Mouse (Mus musculus): Measurements from ENCODE around the gene 2510009E07Rik. TPM values are rescaled to one million over a fixed set of nuclear protein-coding genes. Genes with fewer than 3 reads are reported as not detected.

Gene 2510009E07Rik
- polyA plus RNA-seq, 1 experiment from 2014 or later: 8.7 TPM

DNA sequence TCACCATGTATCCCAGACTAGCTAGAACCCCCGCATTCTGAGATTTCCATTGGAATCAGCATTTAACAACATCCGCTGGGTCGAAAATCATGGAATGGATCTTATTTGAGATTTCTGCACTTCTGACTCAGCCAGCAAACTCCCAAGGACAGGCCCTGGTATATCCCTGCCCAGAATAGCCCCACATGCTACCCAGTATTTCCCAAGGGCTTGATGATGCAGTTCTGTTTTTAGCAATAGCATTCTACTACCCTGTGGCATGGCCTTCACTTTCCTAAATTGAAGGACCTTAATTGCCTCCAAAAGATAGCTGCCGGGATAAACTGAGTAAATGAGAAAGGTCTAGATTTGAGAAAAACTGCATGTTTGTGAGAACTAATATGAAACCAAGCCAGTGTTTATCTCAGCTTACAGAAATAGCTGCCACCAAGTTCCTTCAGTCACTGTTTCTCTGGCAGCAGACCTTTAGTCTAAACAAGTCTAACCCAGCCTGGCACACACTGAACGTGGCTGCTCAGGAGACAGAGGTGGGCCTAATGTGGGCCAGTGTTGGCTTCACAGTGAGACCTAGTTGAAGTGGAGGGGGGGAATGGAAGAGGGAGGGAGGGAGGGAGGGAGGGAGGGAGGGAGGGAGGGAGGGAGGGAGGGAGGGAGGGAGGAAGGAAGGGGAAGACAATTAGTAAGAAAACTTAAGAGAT, 58.2 kb downstream of the 2510009E07Rik start:
- ATAC-seq: no peak
- 79% methylated on average over 5 of the region's 5 CpGs for WGBS

DNA sequence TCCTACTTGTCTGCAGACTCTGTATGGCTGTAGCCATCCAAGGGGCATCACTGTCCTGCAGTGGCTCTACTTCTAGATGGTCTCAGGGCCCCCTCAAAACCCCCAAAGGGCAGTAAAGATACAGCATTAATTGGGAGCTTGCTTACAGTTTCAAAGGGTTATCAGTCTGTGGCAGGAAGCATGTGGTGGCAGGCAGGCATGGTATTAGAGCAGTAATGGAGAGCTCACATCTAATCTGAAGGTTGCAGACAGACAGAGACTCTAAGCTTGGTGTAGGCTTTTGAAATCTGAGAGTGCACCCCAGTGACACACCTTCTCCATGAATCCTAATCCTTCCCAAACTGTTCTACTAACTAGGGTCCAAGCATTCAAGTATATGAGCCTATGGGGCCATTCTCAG, 60.0 kb downstream of the 2510009E07Rik start:
- Histone ChIP-seq H3K36me3 (ENCODE audit: control insufficient read depth, insufficient read depth) (no peaks in the 10 kb centered on the region), H3K27me3 (replicated peaks; ENCODE audit: control insufficient read depth, insufficient read depth, low read length) (no peaks in the 10 kb centered on the region), H3K27ac (ENCODE audit: low read depth, low read length) (no peak overlapping the region), H3K4me1 (replicated peaks; ENCODE audit: control insufficient read depth, insufficient read depth, low read length) (no peaks in the 10 kb centered on the region), H3K9me3 (ENCODE audit: control insufficient read depth) (no peaks in the 10 kb centered on the region), H3K9ac (ENCODE audit: low read depth, low read length) (no peak overlapping the region), H3K4me2 (replicated peaks; ENCODE audit: low read depth) (no peak overlapping the region), H3K4me3 (ENCODE audit: low read depth, low read length) (no peak overlapping the region)
- ATAC-seq: no peak
- no peak for TF ChIP-seq CTCF (IDR thresholded peaks at IDR 0.05; ENCODE audit: low read depth)

More for the DNA sequence above, 58.2 kb downstream of the 2510009E07Rik start:
- no peak overlapping the region for H3K4me3 ChIP-seq (ENCODE audit: low read depth, low read length)
- H3K9me3 ChIP-seq (ENCODE audit: control insufficient read depth): no peaks in the 10 kb centered on the region
- no peak for TF ChIP-seq CTCF (IDR thresholded peaks at IDR 0.05; ENCODE audit: low read depth)
- no peak overlapping the region for H3K4me2 ChIP-seq (replicated peaks; ENCODE audit: low read depth)
- H3K9ac ChIP-seq (ENCODE audit: low read depth, low read length): no peak overlapping the region
- H3K27ac ChIP-seq (ENCODE audit: low read depth, low read length): no peak overlapping the region
- H3K36me3 ChIP-seq (ENCODE audit: control insufficient read depth, insufficient read depth): no peaks in the 10 kb centered on the region; the same call in 1 of the 2 replicates
- H3K4me1 ChIP-seq (replicated peaks; ENCODE audit: control insufficient read depth, insufficient read depth, low read length): no peaks in the 10 kb centered on the region
- H3K27me3 ChIP-seq (replicated peaks; ENCODE audit: control insufficient read depth, insufficient read depth, low read length): no peaks in the 10 kb centered on the region

DNA sequence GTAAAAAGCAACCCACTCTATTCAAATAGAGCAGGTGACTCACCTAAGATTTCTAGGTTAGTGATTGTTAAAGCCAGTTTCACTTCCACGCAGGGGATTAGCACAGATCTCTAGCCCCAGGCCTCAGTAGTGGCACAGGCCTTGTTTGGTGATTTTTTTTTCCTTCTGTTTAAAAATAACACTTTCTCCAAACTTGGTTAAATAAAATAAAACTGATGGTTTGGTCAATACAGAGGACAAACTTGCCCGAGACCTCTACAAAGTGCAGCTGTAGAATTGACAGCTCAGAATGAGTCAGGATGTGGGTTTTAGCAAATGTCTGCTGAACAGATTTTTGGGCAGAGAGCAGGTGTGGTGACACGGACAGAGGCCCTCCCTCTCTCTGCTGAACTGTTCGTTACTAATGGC, 62.6 kb downstream of the 2510009E07Rik start:
- Histone ChIP-seq H3K36me3 (ENCODE audit: control insufficient read depth, insufficient read depth) (no peaks in the 10 kb centered on the region), H3K4me3 (ENCODE audit: low read depth, low read length) (no peak overlapping the region), H3K9ac (ENCODE audit: low read depth, low read length) (no peak overlapping the region), H3K4me2 (replicated peaks; ENCODE audit: low read depth) (no peak overlapping the region), H3K27me3 (replicated peaks; ENCODE audit: control insufficient read depth, insufficient read depth, low read length) (no peaks in the 10 kb centered on the region), H3K4me1 (replicated peaks; ENCODE audit: control insufficient read depth, insufficient read depth, low read length) (no peaks in the 10 kb centered on the region), H3K27ac (ENCODE audit: low read depth, low read length) (no peak overlapping the region; the same call in 1 of the 2 replicates), H3K9me3 (ENCODE audit: control insufficient read depth) (no peaks in the 10 kb centered on the region)
- 67% methylated on average over 4 of the region's 4 CpGs for WGBS
- ATAC-seq: no peak
- TF ChIP-seq CTCF (IDR thresholded peaks at IDR 0.05; ENCODE audit: low read depth): no peak

DNA sequence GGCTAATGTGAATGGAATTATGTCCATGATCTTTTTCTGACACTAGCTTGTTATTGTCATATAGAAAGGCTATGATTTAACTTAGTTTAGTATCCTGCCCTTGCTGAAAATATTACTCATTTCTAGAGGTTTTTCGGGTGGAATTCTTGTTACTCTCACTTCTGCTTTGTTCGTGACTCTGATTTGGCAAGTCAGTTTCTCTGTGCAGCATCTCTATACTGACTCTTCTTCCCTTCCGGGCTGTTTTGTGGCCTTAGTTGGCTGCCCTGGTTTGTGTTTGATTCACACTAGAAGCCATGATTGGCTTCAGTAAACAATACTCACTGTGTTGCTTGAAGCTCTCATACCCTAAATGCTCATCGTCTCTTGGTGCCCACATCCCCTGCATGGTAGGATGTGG, 63.9 kb downstream of the 2510009E07Rik start:
- WGBS: 86% methylated on average over 4 of the region's 4 CpGs
- no peak overlapping the region for H3K9ac ChIP-seq (ENCODE audit: low read depth, low read length)
- ATAC-seq: no peak

DNA sequence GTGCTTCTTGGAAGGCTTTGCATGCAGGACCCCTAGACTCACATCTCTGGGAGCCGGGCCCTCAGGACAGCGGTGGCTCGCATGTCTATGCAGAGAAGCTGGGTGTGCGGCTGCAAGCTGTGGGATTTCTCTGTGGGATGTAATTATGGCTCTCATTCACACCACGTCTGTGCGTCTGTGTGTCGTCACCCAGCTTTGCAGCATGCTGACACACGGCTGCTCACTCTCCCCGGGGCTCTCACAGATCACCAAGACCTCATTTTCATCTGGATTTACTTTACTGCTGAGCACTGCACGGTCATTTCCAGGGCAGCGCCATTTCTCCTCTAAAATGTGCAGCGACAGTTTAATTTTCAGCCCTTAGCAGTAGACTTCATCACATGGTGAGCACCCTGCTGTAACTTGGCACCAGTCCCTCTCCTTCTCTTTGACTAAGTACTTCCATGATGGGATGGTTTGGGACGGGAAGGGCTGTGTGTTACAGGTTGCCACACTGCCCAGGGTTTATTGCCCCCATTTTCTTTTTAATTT, 66.3 kb downstream of the 2510009E07Rik start:
- no peak for ATAC-seq
- Histone ChIP-seq H3K4me2 (replicated peaks; ENCODE audit: low read depth) (no peak overlapping the region), H3K9ac (ENCODE audit: low read depth, low read length) (no peak overlapping the region), H3K4me1 (replicated peaks; ENCODE audit: control insufficient read depth, insufficient read depth, low read length) (no peaks in the 10 kb centered on the region), H3K27me3 (replicated peaks; ENCODE audit: control insufficient read depth, insufficient read depth, low read length) (no peaks in the 10 kb centered on the region), H3K36me3 (ENCODE audit: control insufficient read depth, insufficient read depth) (no peaks in the 10 kb centered on the region), H3K4me3 (ENCODE audit: low read depth, low read length) (no peak overlapping the region), H3K27ac (ENCODE audit: low read depth, low read length) (no peak overlapping the region), H3K9me3 (ENCODE audit: control insufficient read depth) (no peaks in the 10 kb centered on the region)
- 68% methylated on average over 13 of the region's 13 CpGs for WGBS
- TF ChIP-seq CTCF (IDR thresholded peaks at IDR 0.05; ENCODE audit: low read depth): no peak

More for the DNA sequence above, 63.9 kb downstream of the 2510009E07Rik start:
- no peaks in the 10 kb centered on the region for H3K9me3 ChIP-seq (ENCODE audit: control insufficient read depth)
- H3K27me3 ChIP-seq (replicated peaks; ENCODE audit: control insufficient read depth, insufficient read depth, low read length): no peaks in the 10 kb centered on the region
- H3K4me3 ChIP-seq (ENCODE audit: low read depth, low read length): no peak overlapping the region
- no peak for TF ChIP-seq CTCF (IDR thresholded peaks at IDR 0.05; ENCODE audit: low read depth)
- H3K4me1 ChIP-seq (replicated peaks; ENCODE audit: control insufficient read depth, insufficient read depth, low read length): no peaks in the 10 kb centered on the region
- no peaks in the 10 kb centered on the region for H3K36me3 ChIP-seq (ENCODE audit: control insufficient read depth, insufficient read depth)
- no peak overlapping the region for H3K4me2 ChIP-seq (replicated peaks; ENCODE audit: low read depth)
- H3K27ac ChIP-seq (ENCODE audit: low read depth, low read length): no peak overlapping the region

DNA sequence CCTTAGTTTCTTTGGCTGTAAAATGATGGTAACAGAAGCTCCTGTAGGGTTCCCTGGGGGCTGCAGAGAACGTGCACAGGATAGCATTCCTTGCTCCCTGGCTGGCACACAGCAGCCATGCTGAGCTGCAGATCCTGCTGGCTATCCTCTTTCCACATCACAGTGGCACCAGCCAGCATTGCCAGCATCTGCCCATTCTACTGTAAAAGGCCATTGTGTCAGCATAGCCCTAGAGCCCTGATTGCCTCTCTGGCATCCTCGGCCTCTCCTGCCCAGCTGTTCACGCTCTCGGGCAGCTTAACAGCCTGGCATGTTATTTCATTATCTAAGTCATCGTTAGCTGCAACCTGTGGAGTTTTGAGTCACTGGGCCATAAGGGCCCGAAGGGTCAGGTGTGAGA, 67.2 kb downstream of the 2510009E07Rik start:
- 86% methylated on average over 6 of the region's 6 CpGs for WGBS
- no peaks in the 10 kb centered on the region for H3K36me3 ChIP-seq (ENCODE audit: control insufficient read depth, insufficient read depth)
- TF ChIP-seq CTCF (IDR thresholded peaks at IDR 0.05; ENCODE audit: low read depth): no peak

More for the DNA sequence above, 67.2 kb downstream of the 2510009E07Rik start:
- H3K27ac ChIP-seq (ENCODE audit: low read depth, low read length): no peak overlapping the region
- no peaks in the 10 kb centered on the region for H3K4me1 ChIP-seq (replicated peaks; ENCODE audit: control insufficient read depth, insufficient read depth, low read length)
- no peak overlapping the region for H3K4me2 ChIP-seq (replicated peaks; ENCODE audit: low read depth)
- H3K9me3 ChIP-seq (ENCODE audit: control insufficient read depth): no peaks in the 10 kb centered on the region
- H3K4me3 ChIP-seq (ENCODE audit: low read depth, low read length): no peak overlapping the region
- H3K27me3 ChIP-seq (replicated peaks; ENCODE audit: control insufficient read depth, insufficient read depth, low read length): no peaks in the 10 kb centered on the region
- H3K9ac ChIP-seq (ENCODE audit: low read depth, low read length): no peak overlapping the region
- no peak for ATAC-seq
